Mouse (Mus musculus) kidney, embryonic 16.5 days (tissue): ENCODE measurements around the gene Hist1h2bj. TPM values are rescaled to one million over a fixed set of nuclear protein-coding genes. Genes with fewer than 3 reads are reported as not detected.
"Not testable (repeated sequence)": the region's sequence is repeated elsewhere in the genome, so short reads cannot be mapped to it uniquely, and the experiment has no call there.

Experiments
- ATAC-seq: fragments of 200-750 bp; cut with Nextera tagmentation; 2 replicates; pipeline ENCODE4 v1.8.0; 2017; ENCODE audit warnings: moderate TSS enrichment; ENCODE audit not compliant: low FRiP score, low TSS enrichment
- H3K27ac ChIP-seq: fragments of 300-500 bp; sonication (generic); 2 replicates; pipeline ENCODE4 v1.5.1; 2014; ENCODE audit warnings: low read length
- H3K27me3 ChIP-seq: fragments of 300-500 bp; sonication (generic); 2 replicates; pipeline ENCODE4 v1.6.1; 2014; ENCODE audit warnings: low read length, control low read depth, mixed read lengths; ENCODE audit not compliant: insufficient read depth
- H3K36me3 ChIP-seq: fragments of 300-500 bp; sonication (generic); 2 replicates; pipeline ENCODE4 v1.6.1; 2014; ENCODE audit warnings: low read length, control low read depth, mixed read lengths; ENCODE audit not compliant: insufficient read depth
- H3K4me1 ChIP-seq: fragments of 300-500 bp; sonication (generic); 2 replicates; pipeline ENCODE4 v1.6.1; 2014; ENCODE audit warnings: low read length, control low read depth, mixed read lengths; ENCODE audit not compliant: insufficient read depth
- H3K4me2 ChIP-seq: fragments of 300-500 bp; sonication (generic); replicated peaks from 2 replicates; pipeline ENCODE4 v1.6.1; 2014; ENCODE audit warnings: low read depth, low read length
- H3K4me3 ChIP-seq: fragments of 300-500 bp; sonication (generic); 2 replicates; pipeline ENCODE4 v1.5.1; 2014; ENCODE audit warnings: mild to moderate bottlenecking, low read length
- H3K9ac ChIP-seq: fragments of 300-500 bp; sonication (generic); replicated peaks from 2 replicates; pipeline ENCODE4 v1.6.1; 2014; ENCODE audit warnings: low read length
- H3K9me3 ChIP-seq: fragments of 300-500 bp; sonication (generic); 2 replicates; pipeline ENCODE4 v1.6.1; 2016; ENCODE audit warnings: low read length, control low read depth
- WGBS: fragments of 180-500 bp; shearing (Covaris S2); extraction: QIAGEN DNeasy Blood & Tissue Kit; methylation state at CpG from one replicate; pipeline ENCODE4 v1.1.7; 2014; 5-methylcytosine and 5-hydroxymethylcytosine counted together
- polyA plus RNA-seq: library from polyadenylated mRNA; unstranded; fragments of >200 nt; fragmentation: Nextera tagmentation; extraction: Ambion mirVana; gene quantifications from 2 replicates; pipeline ENCODE4 v1.2.1, GENCODE M21; 2015

Gene Hist1h2bj
- polyA plus RNA-seq, 1 experiment from 2014 or later = 20.2 TPM

DNA sequence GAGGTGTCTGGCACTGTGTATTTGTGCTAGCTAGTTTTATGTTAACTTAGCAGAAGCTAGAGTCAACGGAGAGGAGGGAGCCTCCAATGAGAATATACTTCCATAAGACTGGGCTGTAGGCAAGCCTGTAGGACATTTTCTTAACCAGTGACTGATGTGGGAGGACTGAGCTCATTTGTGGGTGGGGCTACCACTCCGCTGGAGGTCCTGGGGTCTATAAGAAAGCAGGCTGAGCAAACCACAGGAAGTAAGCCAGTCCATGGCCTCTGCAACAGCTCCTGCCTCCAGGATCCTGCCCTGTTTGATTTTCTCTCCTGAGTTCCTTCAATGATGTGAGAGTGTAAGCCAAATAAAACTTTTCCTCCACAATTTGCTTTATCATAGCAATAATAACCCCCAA lies 2.3 kb downstream of the Hist1h2bj start:
- no peak overlapping the region for H3K27ac ChIP-seq
- WGBS = 65% methylated on average over 2 of the region's 2 CpGs
- H3K9ac ChIP-seq = no peak overlapping the region
- no peaks in the 10 kb centered on the region for H3K36me3 ChIP-seq
- H3K4me2 ChIP-seq = no peak overlapping the region
- H3K4me3 ChIP-seq = no peak overlapping the region
- H3K27me3 ChIP-seq = no peaks in the 10 kb centered on the region
- H3K9me3 ChIP-seq = no peaks in the 10 kb centered on the region
- ATAC-seq = no peak
- H3K4me1 ChIP-seq = peaks cover 19% of the 10 kb centered on the region

DNA sequence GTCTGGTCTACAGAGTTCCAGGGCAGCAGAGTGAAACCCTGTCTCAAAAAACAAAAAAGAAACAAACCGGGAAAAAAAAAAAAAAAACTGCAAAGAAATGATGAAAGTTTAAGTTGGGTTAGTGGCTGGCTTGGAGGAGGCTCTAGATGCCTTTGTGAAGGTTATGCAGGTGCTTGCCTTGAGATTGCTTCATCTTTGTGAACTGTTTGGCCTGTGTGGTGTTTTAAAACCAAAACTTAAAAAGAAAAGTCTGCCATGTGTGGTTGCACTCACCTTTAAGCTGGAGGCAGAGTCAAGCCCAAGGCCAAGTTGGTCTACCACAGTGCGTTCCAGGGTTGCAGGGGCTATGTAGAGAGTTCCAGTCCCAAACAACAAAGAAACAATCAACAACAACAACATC lies 6.0 kb downstream of the Hist1h2bj start:
- H3K4me1 ChIP-seq = peaks cover 9% of the 10 kb centered on the region; the same call in 1 of the 2 replicates
- H3K4me3 ChIP-seq = no peak overlapping the region
- no peaks in the 10 kb centered on the region for H3K9me3 ChIP-seq
- no peak for ATAC-seq
- no peak overlapping the region for H3K27ac ChIP-seq
- H3K27me3 ChIP-seq = no peaks in the 10 kb centered on the region
- H3K9ac ChIP-seq = no peak overlapping the region
- WGBS = 77% methylated on average over 2 of the region's 2 CpGs
- H3K4me2 ChIP-seq = no peak overlapping the region
- no peaks in the 10 kb centered on the region for H3K36me3 ChIP-seq

DNA sequence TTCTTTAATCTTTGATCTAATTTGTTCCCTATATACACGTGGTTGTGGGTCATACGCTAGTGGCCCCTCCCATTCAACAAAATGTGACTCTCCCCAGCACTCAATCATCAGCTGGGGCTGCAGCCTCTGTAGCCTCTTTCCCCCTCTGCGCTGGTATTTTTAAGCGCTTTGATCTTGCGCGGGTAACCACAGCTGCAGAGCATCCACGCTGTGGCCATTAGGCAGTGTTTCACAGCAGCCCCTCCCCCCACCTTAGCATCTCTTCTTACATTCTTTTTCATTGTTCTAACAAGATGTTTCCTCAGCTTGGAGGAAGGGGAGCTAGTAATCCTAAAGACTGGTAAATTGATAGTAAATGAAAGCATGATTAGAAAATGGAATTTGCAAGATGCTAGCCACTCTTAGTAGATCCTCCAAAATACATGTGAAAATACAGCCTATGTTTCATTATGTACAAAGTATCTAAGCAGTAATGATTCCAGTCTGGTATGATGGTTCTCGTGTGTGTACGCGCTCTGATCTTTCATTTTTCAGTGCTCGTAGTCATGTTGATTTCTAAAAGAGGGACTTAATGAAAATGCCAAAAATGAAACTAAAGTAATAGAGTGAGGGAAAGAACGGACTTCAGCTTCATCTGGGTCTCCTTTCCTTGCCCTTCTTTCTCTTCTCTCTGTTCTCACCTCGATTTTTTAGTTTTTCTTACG lies 6.9 kb downstream of the Hist1h2bj start:
- 1% methylated on average over 14 of the region's 14 CpGs for WGBS
- Histone ChIP-seq H3K36me3 (no peaks in the 10 kb centered on the region), H3K9me3 (no peaks in the 10 kb centered on the region), H3K27me3 (no peaks in the 10 kb centered on the region), H3K27ac (peak overlapping the region; percentile 93), H3K4me2 (peak overlapping the region; percentile 84), H3K4me1 (0 out of 2 replicates have a peak, but pooled peaks cover 3% of the 10 kb centered on the region), H3K9ac (peak overlapping the region; percentile 78), H3K4me3 (peak overlapping the region; percentile 60)
- peak; percentile 16; the same call in 1 of the 2 replicates for ATAC-seq

DNA sequence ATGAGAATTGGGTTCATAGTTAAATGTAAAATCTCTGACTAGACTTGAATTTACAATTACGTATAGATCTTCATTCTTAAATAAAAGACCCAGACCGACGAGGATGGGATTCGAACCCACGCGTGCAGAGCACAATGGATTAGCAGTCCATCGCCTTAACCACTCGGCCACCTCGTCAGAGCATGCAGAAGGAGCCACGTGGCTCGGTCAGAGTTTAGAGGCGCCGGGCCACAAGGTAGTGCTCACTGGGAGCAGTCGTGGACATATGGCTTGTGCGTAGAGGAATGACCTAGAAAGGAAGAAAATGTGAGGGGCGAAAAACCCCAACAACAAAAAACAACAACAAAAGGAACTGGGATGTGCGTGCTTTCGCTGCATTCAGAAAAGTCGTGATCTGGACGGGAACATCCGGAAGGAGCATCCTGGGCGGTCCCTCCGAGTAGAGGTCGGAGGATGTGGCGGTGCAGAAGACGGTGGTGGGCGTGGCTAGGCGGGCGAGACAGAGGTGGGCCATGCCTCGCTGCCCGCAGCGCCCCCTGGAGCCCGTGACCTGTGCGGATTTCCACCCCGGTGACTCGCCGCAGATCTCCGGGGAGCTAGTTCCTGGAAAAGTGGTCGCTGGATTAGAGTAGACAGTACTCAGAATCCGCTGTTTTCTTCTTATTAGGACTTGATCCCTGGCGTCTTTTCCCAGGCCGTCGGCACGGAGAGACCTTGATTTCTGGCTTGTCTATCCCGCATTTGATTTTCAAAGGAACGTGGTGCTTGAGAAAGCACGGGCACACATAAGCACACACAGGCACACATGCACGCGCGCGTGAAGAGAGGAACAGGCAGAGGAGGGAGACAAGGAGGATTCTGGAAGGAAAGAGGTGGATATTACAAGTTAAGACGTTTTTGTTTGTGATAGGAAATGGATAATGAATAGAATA lies 7.8 kb downstream of the Hist1h2bj start:
- H3K27me3 ChIP-seq = no peaks in the 10 kb centered on the region
- H3K4me2 ChIP-seq = peak overlapping the region; percentile 84
- H3K9me3 ChIP-seq = no peaks in the 10 kb centered on the region
- peak overlapping the region; percentile 93 for H3K27ac ChIP-seq
- peak overlapping the region; percentile 78 for H3K9ac ChIP-seq
- ATAC-seq = peak; percentile 96
- peak overlapping the region; percentile 60 for H3K4me3 ChIP-seq
- under 1% methylated on average over 52 of the region's 52 CpGs for WGBS
- H3K4me1 ChIP-seq = 0 out of 2 replicates have a peak, but pooled peaks cover 3% of the 10 kb centered on the region
- no peaks in the 10 kb centered on the region for H3K36me3 ChIP-seq

DNA sequence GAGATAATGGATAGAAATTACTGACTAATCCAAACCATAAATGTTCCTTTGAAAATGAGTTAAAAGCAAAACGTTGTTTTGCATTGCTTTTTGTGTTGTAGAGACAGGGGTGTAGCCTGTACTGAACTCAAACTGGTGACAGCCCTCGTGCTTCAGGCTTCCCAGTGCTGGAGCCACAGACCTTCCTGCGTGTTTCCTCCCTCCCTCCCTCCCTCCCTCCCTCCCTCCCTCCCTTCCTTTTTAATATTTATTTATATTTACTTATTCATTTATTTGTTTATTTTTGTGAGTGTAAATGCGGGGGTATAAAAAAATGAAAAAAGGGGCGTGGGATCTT lies 8.5 kb downstream of the Hist1h2bj start:
- peak; percentile 31; the same call in 1 of the 2 replicates for ATAC-seq
- no peaks in the 10 kb centered on the region for H3K36me3 ChIP-seq
- WGBS = 13% methylated on average over 5 of the region's 5 CpGs
- H3K27me3 ChIP-seq = no peaks in the 10 kb centered on the region
- 0 out of 2 replicates have a peak, but pooled peaks cover 3% of the 10 kb centered on the region for H3K4me1 ChIP-seq
- peak overlapping the region; percentile 84 for H3K4me2 ChIP-seq
- peak overlapping the region; percentile 78 for H3K9ac ChIP-seq
- H3K4me3 ChIP-seq = peak overlapping the region; percentile 60
- peak overlapping the region; percentile 93 for H3K27ac ChIP-seq
- no peaks in the 10 kb centered on the region for H3K9me3 ChIP-seq

DNA sequence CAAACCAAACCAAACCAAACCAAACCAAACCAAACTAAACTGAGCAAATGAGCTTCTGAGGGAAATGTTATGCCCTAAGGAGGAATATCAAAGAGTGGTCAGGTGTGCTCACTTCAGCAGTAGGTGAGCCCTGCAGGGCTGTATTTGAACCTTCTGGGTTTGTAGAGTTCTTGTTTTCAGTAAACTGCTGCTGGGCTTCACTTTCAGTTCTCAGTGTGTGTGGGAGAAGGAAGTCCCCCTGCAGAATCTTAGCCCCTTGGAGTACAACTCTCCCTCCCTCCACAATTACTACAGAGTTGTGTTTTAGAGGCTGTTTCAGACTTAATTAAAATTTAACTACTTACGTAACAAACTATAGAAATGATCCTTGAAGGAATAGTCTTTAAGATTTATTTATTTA lies 10.7 kb downstream of the Hist1h2bj start:
- Histone ChIP-seq H3K4me2 (no peak overlapping the region), H3K27ac (no peak overlapping the region), H3K36me3 (no peaks in the 10 kb centered on the region), H3K9ac (no peak overlapping the region), H3K4me1 (0 out of 2 replicates have a peak, but pooled peaks cover 3% of the 10 kb centered on the region), H3K4me3 (no peak overlapping the region), H3K27me3 (no peaks in the 10 kb centered on the region), H3K9me3 (no peaks in the 10 kb centered on the region)
- ATAC-seq = no peak
- 95% methylated on average over 1 of the region's 1 CpGs for WGBS

DNA sequence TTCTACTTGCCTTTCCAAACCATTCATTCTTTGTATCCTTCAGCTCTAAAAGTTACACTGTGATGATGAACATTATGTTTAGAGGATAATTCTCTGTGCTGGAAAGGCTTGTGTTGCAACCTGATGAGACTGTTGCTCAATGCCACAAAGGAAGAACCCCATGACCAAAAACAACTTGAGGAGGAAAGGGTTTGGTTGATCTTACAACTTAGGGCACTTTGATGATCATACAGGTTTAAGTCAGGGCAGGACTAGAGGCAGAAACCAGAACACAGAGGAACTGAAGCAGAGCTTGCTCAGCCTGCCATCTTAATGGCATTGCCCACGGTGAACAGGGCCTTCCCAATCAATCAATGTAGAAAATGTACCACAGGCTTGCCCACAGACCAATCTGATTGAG lies 18.4 kb downstream of the Hist1h2bj start:
- no peaks in the 10 kb centered on the region for H3K27me3 ChIP-seq
- H3K4me2 ChIP-seq = no peak overlapping the region
- no peaks in the 10 kb centered on the region for H3K36me3 ChIP-seq
- no peaks in the 10 kb centered on the region for H3K4me1 ChIP-seq
- H3K27ac ChIP-seq = no peak overlapping the region
- no peak overlapping the region for H3K9ac ChIP-seq
- 75% methylated on average over 1 of the region's 1 CpGs for WGBS
- no peak overlapping the region for H3K4me3 ChIP-seq
- H3K9me3 ChIP-seq = no peaks in the 10 kb centered on the region
- ATAC-seq = no peak

DNA sequence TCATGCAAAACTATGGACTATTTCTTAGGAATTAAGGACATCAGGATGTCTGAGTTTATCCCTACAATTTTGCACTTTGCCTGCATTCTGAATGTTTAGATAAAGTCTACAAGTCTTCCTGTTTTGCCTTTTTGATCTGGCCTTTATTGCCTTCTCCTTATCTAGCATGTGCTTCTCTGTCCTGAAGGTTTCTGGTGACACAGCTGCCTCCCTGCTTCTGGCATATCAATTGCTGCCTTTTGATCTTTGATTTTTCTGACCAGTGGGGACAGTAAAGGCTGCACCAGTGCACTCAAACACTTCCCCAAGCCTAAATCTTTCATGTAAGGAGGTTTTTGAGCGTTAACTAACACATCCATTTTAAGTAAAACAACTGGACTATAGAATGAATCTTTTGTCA lies 20.5 kb downstream of the Hist1h2bj start:
- 45% methylated on average over 1 of the region's 1 CpGs for WGBS
- no peaks in the 10 kb centered on the region for H3K9me3 ChIP-seq
- H3K27ac ChIP-seq = no peak overlapping the region
- no peak overlapping the region for H3K4me2 ChIP-seq
- H3K9ac ChIP-seq = no peak overlapping the region
- H3K36me3 ChIP-seq = no peaks in the 10 kb centered on the region
- no peak for ATAC-seq
- H3K27me3 ChIP-seq = no peaks in the 10 kb centered on the region
- H3K4me3 ChIP-seq = no peak overlapping the region
- no peaks in the 10 kb centered on the region for H3K4me1 ChIP-seq

DNA sequence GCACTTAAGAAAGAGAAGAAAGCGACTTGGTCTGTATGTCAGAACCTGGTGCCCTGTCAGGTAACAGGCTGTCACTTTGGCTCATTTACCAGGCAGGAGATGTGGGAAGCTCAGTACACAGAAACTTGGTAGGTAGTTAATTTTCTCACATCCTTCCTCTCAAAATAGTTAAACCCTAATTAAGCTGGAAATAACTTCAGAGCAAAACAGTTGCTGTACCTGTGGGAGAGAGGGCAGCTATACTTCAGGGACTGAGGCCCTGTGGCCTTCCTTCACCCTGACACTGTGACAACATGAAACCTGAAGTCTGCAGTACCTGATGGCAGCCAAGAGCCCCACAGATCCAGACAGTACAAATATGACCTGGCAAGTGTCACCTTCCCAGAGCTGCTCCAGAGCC lies 41.1 kb downstream of the Hist1h2bj start, which contains the start of gene Vmn1r188:
TSS of gene Vmn1r188 (plus strand) at position 301 of the 400 bp plus-strand sequence.
- H3K9ac ChIP-seq, H3K36me3 ChIP-seq, H3K4me1 ChIP-seq, ATAC-seq, H3K4me3 ChIP-seq, H3K9me3 ChIP-seq, H3K4me2 ChIP-seq, H3K27me3 ChIP-seq, H3K27ac ChIP-seq: not testable (repeated sequence)
- WGBS = 83% methylated on average over 1 of the region's 1 CpGs
